Mouse (Mus musculus): Measurements from ENCODE around the gene Foxp1.

Gene Foxp1

DNA sequence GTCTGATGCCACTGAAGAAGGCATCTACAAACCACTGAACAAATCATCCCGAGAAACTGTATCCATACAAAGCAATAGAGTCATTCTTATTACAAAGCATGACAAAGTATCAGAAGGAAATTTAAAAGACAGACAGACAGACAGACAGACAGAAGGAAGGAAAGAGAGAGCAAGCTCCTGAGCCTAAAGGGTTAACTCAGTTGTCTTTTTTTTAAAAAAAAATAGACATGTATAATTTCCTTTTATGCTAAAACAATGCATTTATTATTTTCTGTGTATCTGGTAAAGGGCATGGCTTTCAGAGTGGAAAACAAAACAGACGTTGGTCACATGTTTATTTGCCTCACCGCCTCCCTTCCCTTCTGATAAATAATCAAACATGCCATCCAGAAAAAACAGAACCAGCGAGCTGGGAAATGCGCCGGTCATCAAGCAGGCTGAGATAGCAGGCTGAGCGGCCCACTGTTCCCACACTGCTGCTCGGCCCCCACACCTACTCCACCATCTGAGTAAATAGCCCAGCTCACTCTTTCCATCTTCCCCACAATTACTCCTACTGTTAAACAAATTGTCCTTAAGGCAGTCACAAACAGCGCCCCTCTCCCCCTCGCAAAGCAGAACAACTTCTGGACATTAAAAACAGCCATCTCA, 428.1 kb downstream of the Foxp1 start:
- DNase-seq (ENCODE audit: low spot score in 2 of 2) = no peak

DNA sequence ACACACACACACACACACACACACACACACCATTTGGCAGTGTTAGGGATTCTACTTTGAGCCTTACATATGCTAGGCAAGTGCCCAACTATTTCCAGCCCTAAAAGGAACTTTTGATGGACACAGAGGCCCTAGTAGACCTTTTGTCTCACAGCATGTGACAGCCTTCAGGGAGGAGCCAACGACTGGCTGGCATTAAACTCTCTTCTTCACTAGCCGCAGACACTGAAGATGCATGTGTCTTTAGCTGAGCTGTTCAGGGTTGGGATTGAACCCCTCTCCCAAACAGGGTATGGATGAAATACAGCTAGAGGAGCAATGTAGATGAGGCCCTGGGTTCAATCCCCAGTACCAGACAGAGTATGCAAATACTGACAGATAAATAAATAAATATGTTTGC, 428.7 kb downstream of the Foxp1 start:
- no peak for DNase-seq (ENCODE audit: low spot score in 2 of 2)

DNA sequence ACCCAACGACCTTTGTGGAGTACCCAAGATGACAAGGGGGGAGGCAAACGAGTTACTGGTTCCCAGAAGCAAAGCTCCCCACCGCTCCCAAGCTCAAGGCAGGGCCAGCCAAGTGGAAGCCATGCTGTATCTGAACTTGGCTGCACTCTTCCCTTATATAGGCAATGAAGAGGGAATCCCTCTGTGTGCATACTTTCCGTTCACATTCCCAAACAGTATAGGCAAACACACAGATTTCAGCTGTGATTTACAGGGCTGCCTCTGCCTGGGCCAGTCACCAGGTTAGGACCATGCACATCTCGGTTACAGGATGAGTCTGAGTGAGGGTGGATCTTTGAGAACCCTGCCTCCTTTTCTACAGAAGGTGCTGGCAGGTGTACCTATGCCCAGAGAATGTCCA, 429.3 kb downstream of the Foxp1 start:
- DNase-seq (ENCODE audit: low spot score in 2 of 2) = no peak

- no peak for DNase-seq (ENCODE audit: low spot score in 2 of 2)
These were observed 430.7 kb downstream of the Foxp1 start for GRCm38 (mm10) chr6:99091799-99092198.

DNA sequence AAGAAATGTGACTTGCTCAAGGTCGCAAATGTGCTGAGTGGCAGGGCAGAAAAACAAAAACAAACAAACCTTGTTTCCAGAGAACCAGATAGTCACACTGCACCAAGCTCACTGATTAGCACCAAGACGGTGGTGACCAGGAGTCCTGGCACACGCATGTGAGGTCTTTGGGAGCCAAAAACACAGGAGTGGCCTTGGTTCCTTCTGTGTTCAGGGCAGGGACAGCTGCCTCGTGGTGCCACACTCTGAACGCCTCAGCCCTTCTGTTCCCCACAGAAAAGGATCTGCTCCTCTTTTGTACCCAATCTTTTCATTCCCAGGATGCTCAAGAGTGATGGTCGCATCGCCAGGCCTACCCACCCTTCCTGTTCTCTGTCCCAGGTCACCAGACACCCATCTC, 434.9 kb downstream of the Foxp1 start:
- no peak for DNase-seq (ENCODE audit: low spot score in 2 of 2)

- DNase-seq (ENCODE audit: low spot score in 2 of 2) = no peak
These were observed 437.6 kb downstream of the Foxp1 start for GRCm38 (mm10) chr6:99084956-99085355.

DNA sequence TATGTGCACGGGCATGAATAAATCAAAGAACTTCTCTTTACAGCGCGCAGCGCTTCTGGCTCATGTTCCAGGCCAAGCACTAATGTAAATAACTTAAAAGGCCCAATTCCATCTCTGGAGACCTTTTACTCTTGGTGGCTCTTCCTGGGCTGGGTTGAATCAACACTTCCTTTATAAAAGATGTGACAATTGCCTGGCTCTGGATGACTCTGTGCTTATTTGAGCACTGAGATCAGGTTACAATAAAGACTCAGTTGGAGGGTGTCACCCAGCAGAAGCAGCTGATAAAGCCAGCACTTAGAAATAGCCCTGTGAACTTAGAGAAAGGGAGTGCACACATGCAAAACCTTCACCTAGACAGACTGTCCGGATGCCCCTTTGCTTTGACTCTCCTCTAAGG, 441.3 kb downstream of the Foxp1 start:
- DNase-seq (ENCODE audit: low spot score in 2 of 2) = no peak

GRCm38 (mm10) chr6:99079041-99079835, 443.3 kb downstream of the Foxp1 start:
- no peak for DNase-seq (ENCODE audit: low spot score in 2 of 2)

- no peak for DNase-seq (ENCODE audit: low spot score in 2 of 2)
These were observed 444.4 kb downstream of the Foxp1 start for GRCm38 (mm10) chr6:99078089-99078488.

DNA sequence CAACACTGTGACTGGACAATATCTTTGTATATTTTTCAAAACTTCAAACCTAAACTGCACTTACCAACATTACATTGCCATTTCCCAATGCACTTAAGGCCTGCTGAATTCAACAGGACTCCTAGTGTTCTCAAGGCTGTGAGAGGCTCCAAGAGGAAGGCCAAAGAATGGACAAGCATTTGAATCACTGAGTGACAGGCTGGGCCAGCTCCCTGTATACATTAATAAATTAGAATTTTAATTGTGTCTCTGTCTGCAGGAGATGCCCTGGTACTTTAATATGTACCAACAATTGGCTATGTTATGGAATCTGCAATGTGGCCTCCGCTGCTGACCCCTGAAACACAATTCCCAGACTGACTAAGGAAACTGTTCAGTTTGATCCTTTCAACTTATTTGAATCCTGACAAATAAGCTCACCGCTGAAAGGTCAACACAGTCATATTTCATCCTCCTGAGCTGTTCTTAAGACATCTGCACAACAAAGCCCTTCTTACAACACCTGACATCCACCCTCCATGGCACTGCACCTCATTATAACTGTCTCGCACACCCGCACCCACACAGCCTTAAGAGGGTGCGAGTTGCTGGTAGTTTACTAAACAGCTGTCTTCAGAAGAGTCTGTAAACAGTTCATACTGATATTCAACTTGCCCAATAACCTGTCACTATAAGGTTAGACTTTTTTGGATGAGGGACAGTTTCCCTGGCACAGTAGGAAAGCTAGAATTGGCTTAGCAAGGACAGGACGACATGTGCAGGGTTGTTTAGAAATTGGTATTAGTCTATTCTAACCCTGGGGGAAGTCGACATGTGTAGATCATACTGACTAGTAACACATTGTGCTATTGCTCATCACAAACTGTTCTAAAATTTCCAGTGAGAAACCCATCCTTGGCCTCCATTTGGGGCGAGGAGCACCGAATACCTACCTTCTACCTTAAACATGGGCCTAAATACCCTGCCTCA, 448.9 kb downstream of the Foxp1 start:
- DNase-seq (ENCODE audit: low spot score in 2 of 2) = no peak

GRCm38 (mm10) chr6:99070710-99071109, 451.8 kb downstream of the Foxp1 start:
- no peak for DNase-seq (ENCODE audit: low spot score in 2 of 2)

- no peak for DNase-seq (ENCODE audit: low spot score in 2 of 2)
These were observed 452.8 kb downstream of the Foxp1 start for GRCm38 (mm10) chr6:99069726-99070125.

DNA sequence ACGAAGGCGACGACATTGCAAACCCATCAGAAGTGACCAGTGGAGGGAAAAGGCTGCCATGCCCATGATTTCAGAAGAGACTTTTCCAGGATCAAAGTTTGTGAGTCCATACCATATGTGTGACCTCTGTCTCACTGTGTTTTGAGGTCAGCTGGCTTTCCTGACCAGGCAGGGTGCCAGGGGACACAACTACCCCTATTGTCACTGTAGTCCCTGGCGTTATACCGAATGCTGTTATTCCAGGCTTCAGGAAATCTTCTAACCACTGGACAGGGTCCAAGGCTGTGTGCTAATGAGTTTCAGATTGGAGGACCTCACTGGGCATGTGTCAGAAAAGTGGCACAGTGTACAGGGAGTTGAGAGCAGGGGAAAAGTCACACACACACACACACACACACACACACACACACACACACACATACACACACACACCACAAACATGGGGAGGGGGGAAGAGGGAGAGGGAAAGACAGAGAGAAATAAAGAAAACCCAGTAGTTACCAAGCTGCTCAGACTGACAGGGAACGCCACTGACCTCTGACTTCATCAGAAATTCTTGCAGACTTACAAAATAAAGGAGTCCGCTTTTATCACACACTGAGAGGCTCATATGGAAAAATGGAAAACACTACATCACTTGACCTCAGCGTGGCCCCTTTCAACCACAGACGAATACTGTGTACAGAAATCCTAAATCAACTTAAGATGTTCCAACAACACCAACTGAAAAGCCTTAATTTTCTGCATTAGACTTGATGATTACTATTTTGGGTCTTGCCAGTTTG, 456.8 kb downstream of the Foxp1 start:
- no peak for DNase-seq (ENCODE audit: low spot score in 2 of 2)

GRCm38 (mm10) chr6:99063982-99064484, 458.5 kb downstream of the Foxp1 start:
- DNase-seq (ENCODE audit: low spot score in 2 of 2) = no peak

DNA sequence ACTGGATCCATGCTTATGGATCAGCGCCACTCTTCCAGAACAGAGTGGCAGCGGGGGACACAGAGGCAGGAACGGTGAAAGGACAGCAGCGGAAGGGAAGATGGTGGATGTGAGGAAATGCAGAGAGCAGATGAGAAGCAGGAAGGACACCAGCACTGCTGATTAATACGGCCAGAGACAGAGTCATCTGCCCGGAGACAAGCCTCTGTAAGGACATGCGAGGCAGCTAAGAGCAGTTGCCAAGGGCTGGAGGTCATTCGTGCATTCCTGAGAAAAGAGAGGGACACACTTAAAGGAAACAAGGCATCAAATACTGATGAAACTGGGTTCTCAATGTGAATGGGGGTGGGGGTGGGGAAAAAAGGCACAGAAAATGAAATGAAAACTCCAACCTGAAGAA, 459.6 kb downstream of the Foxp1 start:
- no peak for DNase-seq (ENCODE audit: low spot score in 2 of 2)

DNA sequence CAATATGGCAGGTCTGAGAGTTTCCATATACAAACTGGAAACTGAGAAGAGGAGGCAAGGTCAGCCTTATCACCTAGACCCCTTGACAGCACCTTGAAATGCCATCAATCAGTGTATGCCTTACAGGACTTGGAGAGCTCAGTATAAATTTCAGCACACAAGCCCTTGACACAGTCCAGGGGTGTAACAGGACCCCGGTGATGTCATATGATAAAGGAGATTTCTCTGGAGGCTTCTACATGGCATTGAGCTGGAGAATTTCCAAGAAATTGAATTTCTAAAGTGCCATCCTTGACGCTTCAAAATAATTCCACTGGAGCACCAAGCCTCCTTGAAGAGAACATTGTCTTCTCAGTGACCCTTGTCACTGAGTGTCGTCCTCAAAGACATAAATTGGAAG, 463.8 kb downstream of the Foxp1 start:
- no peak for DNase-seq (ENCODE audit: low spot score in 2 of 2)

GRCm38 (mm10) chr6:99057113-99057553, 465.4 kb downstream of the Foxp1 start:
- no peak for DNase-seq (ENCODE audit: low spot score in 2 of 2)

DNA sequence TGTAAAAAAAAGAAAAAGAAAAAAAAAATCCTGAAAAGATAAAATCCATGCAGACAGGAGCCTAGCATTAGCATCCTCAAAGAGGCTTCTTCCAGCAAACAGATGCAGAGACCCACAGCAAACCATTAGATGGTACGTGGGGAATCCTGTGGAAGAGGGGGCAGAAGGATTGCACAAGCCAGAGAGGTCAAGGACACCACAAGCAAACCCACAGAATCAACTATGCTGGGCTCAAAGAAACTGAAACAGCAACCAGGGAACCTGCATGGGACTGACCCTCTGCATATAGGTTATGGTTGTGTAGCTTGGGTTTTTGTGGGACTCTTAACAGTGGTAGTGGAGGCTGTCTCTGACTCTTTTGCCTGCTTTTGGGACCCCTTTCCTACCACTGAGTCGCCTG, 466.1 kb downstream of the Foxp1 start:
- DNase-seq (ENCODE audit: low spot score in 2 of 2) = no peak

DNA sequence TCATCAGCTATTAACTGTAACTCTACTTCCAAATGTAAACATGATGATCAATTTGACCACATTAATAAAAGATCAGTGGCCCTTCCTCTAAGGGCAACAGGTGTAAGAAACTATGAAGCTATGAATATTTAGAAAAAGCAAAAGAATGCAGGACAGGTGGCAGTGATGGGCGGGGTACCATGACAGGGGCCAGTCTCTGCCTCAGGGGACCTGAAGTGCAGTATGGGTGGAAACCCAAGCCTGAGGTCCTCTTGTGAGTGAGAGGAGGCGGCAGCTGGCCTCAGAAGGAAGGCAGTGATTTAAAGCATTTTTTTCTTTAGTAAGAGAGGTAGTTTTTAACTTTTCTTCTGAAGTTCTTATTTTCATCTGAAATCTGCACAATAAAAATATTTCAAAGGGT, 468.5 kb downstream of the Foxp1 start:
- DNase-seq (ENCODE audit: low spot score in 2 of 2) = no peak

- DNase-seq (ENCODE audit: low spot score in 2 of 2) = no peak
These were observed 469.4 kb downstream of the Foxp1 start for GRCm38 (mm10) chr6:99053111-99053510.

DNA sequence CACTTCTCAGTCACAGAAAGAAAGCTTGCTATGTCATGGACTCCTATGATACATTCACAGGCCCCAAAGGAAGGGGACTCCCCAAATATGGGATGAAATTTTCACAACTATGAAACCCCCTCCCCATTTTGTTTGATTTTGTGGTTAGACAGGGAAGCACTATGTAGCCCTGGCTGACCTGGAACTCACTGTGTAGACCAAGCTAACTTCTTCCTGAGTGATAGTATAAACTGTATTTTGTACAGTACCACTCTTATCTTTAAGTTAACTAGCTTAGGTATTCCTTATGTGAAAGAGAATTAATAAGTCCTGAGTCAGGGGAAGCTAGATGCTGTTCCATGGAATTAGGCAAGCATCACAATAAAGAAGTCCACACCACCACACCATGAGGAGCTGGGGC, 470.8 kb downstream of the Foxp1 start:
- DNase-seq (ENCODE audit: low spot score in 2 of 2) = no peak
